Mouse (Mus musculus) forebrain, embryonic 12.5 days (tissue): ENCODE data around the gene Msmb. TPM values are rescaled to one million over a fixed set of nuclear protein-coding genes. Genes with fewer than 3 reads are reported as not detected.
"Not testable (repeated sequence)": the region's sequence is repeated elsewhere in the genome, so short reads cannot be mapped to it uniquely, and the experiment has no call there.

Experiments used
- ATAC-seq: fragments of 200-750 bp; cut with Nextera tagmentation; 2 replicates; pipeline ENCODE4 v1.8.0; 2017; ENCODE audit warnings: moderate TSS enrichment; ENCODE audit not compliant: low FRiP score
- H3K27ac ChIP-seq: fragments of 300-500 bp; sonication (generic); 2 replicates; pipeline ENCODE4 v1.5.1; 2016; ENCODE audit warnings: mild to moderate bottlenecking
- H3K27me3 ChIP-seq: fragments of 300-500 bp; sonication (generic); 2 replicates; pipeline ENCODE4 v1.6.1; 2016; ENCODE audit warnings: mild to moderate bottlenecking
- H3K36me3 ChIP-seq: fragments of 300-500 bp; sonication (generic); replicated peaks from 2 replicates; pipeline ENCODE4 v1.6.1; 2016; ENCODE audit warnings: mild to moderate bottlenecking
- H3K4me1 ChIP-seq: fragments of 300-500 bp; sonication (generic); 2 replicates; pipeline ENCODE4 v1.6.1; 2016
- H3K4me2 ChIP-seq: fragments of 300-500 bp; sonication (generic); 2 replicates; pipeline ENCODE4 v1.6.1; 2016; ENCODE audit warnings: mild to moderate bottlenecking, moderate library complexity
- H3K4me3 ChIP-seq: fragments of 300-500 bp; sonication (generic); replicated peaks from 2 replicates; pipeline ENCODE4 v1.5.1; 2016; ENCODE audit warnings: mild to moderate bottlenecking
- H3K9ac ChIP-seq: fragments of 300-500 bp; sonication (generic); 2 replicates; pipeline ENCODE4 v1.6.1; 2016; ENCODE audit warnings: mild to moderate bottlenecking
- H3K9me3 ChIP-seq: fragments of 300-500 bp; sonication (generic); 2 replicates; pipeline ENCODE4 v1.6.1; 2016
- WGBS: fragments of 180-500 bp; shearing (Covaris S2); methylation state at CpG from one replicate; pipeline ENCODE4 v1.1.7; 2016; 5-methylcytosine and 5-hydroxymethylcytosine counted together
- polyA plus RNA-seq: library from polyadenylated mRNA; unstranded; fragments of >200 nt; fragmentation: Nextera tagmentation; extraction: Ambion mirVana; gene quantifications from 2 replicates; pipeline ENCODE4 v1.2.1, GENCODE M21; 2016

Msmb gene
- polyA plus RNA-seq, 1 experiment from 2014 or later, result not detected

- no peak for ATAC-seq
- WGBS, result 95% methylated on average over 1 of the region's 1 CpGs
- H3K27ac ChIP-seq, result no peak overlapping the region
- H3K27me3 ChIP-seq, result no peaks in the 10 kb centered on the region
- H3K9ac ChIP-seq, result no peak overlapping the region
- H3K9me3 ChIP-seq, result no peaks in the 10 kb centered on the region
- H3K4me3 ChIP-seq, result no peak overlapping the region
- H3K4me1 ChIP-seq, result peaks cover 16% of the 10 kb centered on the region
- no peak overlapping the region for H3K4me2 ChIP-seq
- no peaks in the 10 kb centered on the region for H3K36me3 ChIP-seq
Observed at GRCm38 (mm10) chr14:32166840-32167239, 25.0 kb downstream of the Msmb start.

DNA sequence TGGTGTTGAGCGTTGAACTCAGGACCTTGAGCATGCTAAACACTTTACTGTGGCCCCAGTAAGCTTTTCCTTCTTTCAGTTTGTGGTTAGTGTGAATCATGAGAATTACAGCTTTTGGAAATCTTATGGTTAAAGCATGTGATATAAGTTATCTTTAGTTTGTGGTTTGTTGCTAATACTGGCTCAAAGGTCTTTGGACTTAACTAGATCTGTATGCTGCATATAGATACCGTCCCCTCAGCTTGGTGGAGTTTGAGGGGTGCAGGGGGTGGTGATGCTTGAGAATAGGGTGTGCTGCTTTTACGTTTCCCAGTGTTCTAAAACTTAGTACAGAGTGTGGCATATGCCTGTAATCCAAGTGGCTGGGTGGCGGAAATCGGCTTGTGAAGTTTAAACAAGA lies 25.5 kb downstream of the Msmb start:
- ATAC-seq, result no peak
- H3K4me2 ChIP-seq, result no peak overlapping the region
- H3K36me3 ChIP-seq, result no peaks in the 10 kb centered on the region
- H3K27me3 ChIP-seq, result no peaks in the 10 kb centered on the region
- H3K4me3 ChIP-seq, result no peak overlapping the region
- no peak overlapping the region for H3K27ac ChIP-seq
- 98% methylated on average over 5 of the region's 5 CpGs for WGBS
- no peaks in the 10 kb centered on the region for H3K9me3 ChIP-seq
- no peak overlapping the region for H3K9ac ChIP-seq
- H3K4me1 ChIP-seq, result peaks cover 16% of the 10 kb centered on the region

- no peaks in the 10 kb centered on the region for H3K27me3 ChIP-seq
- no peak for ATAC-seq
- no peak overlapping the region for H3K27ac ChIP-seq
- H3K9ac ChIP-seq, result no peak overlapping the region
- H3K4me1 ChIP-seq, result peaks cover 16% of the 10 kb centered on the region
- no peak overlapping the region for H3K4me2 ChIP-seq
- H3K9me3 ChIP-seq, result no peaks in the 10 kb centered on the region
- no peak overlapping the region for H3K4me3 ChIP-seq
- 74% methylated on average over 3 of the region's 3 CpGs for WGBS
- peaks cover 9% of the 10 kb centered on the region for H3K36me3 ChIP-seq
Observed at GRCm38 (mm10) chr14:32168653-32169231, 26.9 kb downstream of the Msmb start.

DNA sequence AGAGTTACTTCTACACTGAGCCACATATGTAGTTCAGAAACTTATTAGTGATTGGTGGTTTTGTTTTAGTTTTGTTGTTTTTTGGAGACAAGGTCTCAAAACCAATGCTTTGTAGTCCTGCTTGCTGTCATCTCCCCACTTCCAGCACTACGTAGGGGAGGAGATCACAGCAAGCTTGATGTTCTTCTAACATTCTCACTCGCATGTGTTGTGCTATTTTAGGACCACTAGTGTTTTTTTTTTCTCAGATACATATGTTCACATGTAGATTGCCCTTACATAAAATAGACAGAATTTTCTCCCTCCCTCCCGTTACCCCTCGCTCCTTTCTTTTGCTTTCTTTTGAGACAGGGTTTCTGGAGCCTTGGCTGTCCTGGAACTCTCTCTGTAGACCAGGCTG lies 28.3 kb downstream of the Msmb start:
- H3K9me3 ChIP-seq, result no peaks in the 10 kb centered on the region
- H3K27ac ChIP-seq, result no peak overlapping the region
- no peak overlapping the region for H3K9ac ChIP-seq
- ATAC-seq, result no peak
- H3K4me3 ChIP-seq, result no peak overlapping the region
- peaks cover 14% of the 10 kb centered on the region for H3K4me1 ChIP-seq
- H3K4me2 ChIP-seq, result no peak overlapping the region
- 87% methylated on average over 4 of the region's 4 CpGs for WGBS
- no peaks in the 10 kb centered on the region for H3K27me3 ChIP-seq
- H3K36me3 ChIP-seq, result peaks cover 16% of the 10 kb centered on the region

DNA sequence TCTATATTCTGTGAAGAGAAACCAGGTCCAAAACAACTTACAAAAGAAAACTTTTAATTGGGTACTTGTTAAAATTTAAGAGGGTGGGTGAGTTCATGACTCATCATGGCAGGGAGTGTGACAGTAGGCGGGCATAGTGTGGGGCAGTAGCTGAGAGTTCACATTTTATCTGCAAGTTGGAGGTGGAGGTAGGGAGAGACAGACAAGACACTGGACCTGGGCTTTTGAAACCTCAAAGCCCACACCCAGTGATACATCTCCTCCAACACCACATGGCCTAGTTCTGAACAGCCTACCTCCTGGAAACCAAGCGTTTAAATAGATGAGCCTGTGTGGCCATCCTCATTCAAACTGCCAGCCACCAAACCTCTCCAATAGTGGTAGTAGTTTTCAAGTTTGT lies 33.5 kb downstream of the Msmb start:
- no peak overlapping the region for H3K9ac ChIP-seq
- no peak for ATAC-seq
- no peak overlapping the region for H3K27ac ChIP-seq
- no peaks in the 10 kb centered on the region for H3K27me3 ChIP-seq
- no peak overlapping the region for H3K4me2 ChIP-seq
- WGBS, result 96% methylated on average over 2 of the region's 2 CpGs
- H3K9me3 ChIP-seq, result no peaks in the 10 kb centered on the region
- H3K4me1 ChIP-seq, result no peaks in the 10 kb centered on the region
- no peak overlapping the region for H3K4me3 ChIP-seq
- peaks cover 38% of the 10 kb centered on the region for H3K36me3 ChIP-seq

GRCm38 (mm10) chr14:32176590-32176989 lies 34.8 kb downstream of the Msmb start:
- WGBS, result 91% methylated on average over 5 of the region's 5 CpGs
- H3K4me2 ChIP-seq, H3K4me1 ChIP-seq, H3K27me3 ChIP-seq, H3K9ac ChIP-seq, H3K9me3 ChIP-seq, H3K4me3 ChIP-seq, H3K27ac ChIP-seq, ATAC-seq: not testable (repeated sequence)
- H3K36me3 ChIP-seq, result peaks cover 49% of the 10 kb centered on the region

- Histone ChIP-seq H3K9me3 (no peaks in the 10 kb centered on the region), H3K9ac (no peak overlapping the region), H3K27ac (no peak overlapping the region), H3K27me3 (no peaks in the 10 kb centered on the region), H3K4me2 (no peak overlapping the region), H3K36me3 (peaks cover 63% of the 10 kb centered on the region), H3K4me1 (no peaks in the 10 kb centered on the region), H3K4me3 (no peak overlapping the region)
- WGBS, result 93% methylated on average over 10 of the region's 10 CpGs
- ATAC-seq, result no peak
Observed at GRCm38 (mm10) chr14:32179393-32180195, 37.8 kb downstream of the Msmb start.

- WGBS, result 90% methylated on average over 6 of the region's 6 CpGs
- Histone ChIP-seq H3K4me2 (no peak overlapping the region), H3K36me3 (peaks cover 64% of the 10 kb centered on the region), H3K27ac (no peak overlapping the region), H3K4me3 (no peak overlapping the region), H3K9ac (no peak overlapping the region), H3K4me1 (no peaks in the 10 kb centered on the region), H3K27me3 (no peaks in the 10 kb centered on the region), H3K9me3 (no peaks in the 10 kb centered on the region)
- no peak for ATAC-seq
Observed at GRCm38 (mm10) chr14:32180861-32181260, 39.0 kb downstream of the Msmb start.

GRCm38 (mm10) chr14:32183846-32184245 lies 42.0 kb downstream of the Msmb start:
- Histone ChIP-seq H3K4me3 (no peak overlapping the region), H3K27ac (no peak overlapping the region), H3K27me3 (no peaks in the 10 kb centered on the region), H3K4me2 (no peak overlapping the region), H3K4me1 (no peaks in the 10 kb centered on the region), H3K9me3 (no peaks in the 10 kb centered on the region), H3K36me3 (peaks cover 83% of the 10 kb centered on the region), H3K9ac (no peak overlapping the region)
- 94% methylated on average over 4 of the region's 4 CpGs for WGBS
- ATAC-seq, result no peak

DNA sequence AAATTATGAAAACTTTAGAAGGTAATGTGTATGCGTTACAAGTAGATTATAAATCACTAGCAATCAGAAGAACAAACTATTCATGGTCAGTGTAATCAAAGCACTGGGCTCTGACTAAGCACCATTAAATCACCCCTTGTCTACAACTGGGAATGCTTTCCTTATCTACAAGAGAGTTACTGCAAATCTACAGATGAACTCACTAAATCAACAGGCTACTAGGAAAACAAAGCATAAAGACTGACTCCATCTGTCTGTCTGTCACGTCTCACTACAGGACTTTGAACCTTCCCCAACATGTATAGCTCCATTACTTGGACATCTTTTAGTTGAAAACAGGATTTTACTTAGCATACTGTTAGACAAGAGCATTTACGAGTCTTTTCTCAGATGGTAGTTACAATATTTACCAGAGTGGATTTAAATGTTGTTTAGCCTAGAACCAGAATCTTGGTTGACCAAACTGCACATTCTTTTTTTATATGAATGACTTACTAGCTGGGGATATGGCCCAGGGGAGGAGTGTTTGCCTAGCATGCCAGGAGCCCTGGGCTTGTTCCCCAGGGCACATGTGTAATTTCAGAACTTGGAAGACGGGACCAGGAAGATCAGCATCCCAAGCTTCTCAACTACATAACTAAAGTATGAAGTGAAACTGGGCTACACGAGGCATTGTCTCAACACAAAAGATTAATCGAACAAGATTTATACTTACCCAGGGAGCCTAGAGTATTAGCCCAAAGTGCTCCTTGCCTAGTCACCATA lies 49.0 kb downstream of the Msmb start:
- Histone ChIP-seq H3K9me3 (no peaks in the 10 kb centered on the region), H3K36me3 (peaks cover 65% of the 10 kb centered on the region), H3K27me3 (no peaks in the 10 kb centered on the region), H3K4me2 (no peak overlapping the region), H3K27ac (no peak overlapping the region), H3K4me3 (no peak overlapping the region), H3K9ac (no peak overlapping the region), H3K4me1 (no peaks in the 10 kb centered on the region)
- WGBS, result 92% methylated on average over 6 of the region's 6 CpGs
- ATAC-seq, result no peak

DNA sequence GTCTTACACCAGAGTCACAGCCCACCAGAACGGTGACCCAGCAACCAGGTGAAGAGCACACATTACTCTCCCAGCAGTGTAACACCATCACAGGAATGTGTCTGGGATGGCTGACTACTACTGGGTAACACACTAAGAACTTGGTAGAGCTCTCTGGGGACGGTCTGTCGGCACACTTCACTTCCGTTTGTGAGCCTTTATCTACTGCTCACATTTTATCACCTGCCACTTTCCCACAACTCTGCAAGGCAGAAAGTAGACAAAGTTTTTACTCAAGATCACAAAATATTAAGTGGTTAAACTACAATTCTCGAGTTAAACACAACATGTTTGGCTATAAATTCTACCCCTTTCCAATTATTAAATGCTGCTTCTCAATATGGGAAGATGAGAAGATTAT lies 50.1 kb downstream of the Msmb start:
- Histone ChIP-seq H3K36me3 (peaks cover 59% of the 10 kb centered on the region), H3K9ac (no peak overlapping the region), H3K4me1 (no peaks in the 10 kb centered on the region), H3K4me3 (no peak overlapping the region), H3K27me3 (no peaks in the 10 kb centered on the region), H3K4me2 (no peak overlapping the region), H3K9me3 (no peaks in the 10 kb centered on the region), H3K27ac (no peak overlapping the region)
- WGBS, result 94% methylated on average over 5 of the region's 5 CpGs
- no peak for ATAC-seq

- H3K9me3 ChIP-seq, result no peaks in the 10 kb centered on the region
- H3K27me3 ChIP-seq, result no peaks in the 10 kb centered on the region
- no peak overlapping the region for H3K27ac ChIP-seq
- no peak overlapping the region for H3K9ac ChIP-seq
- peaks cover 59% of the 10 kb centered on the region for H3K36me3 ChIP-seq
- no peak for ATAC-seq
- 47% methylated on average over 3 of the region's 3 CpGs for WGBS
- H3K4me1 ChIP-seq, result no peaks in the 10 kb centered on the region
- H3K4me3 ChIP-seq, result no peak overlapping the region
- no peak overlapping the region for H3K4me2 ChIP-seq
Observed at GRCm38 (mm10) chr14:32192437-32192836, 50.6 kb downstream of the Msmb start.
